Mouse (Mus musculus): Measurements from ENCODE around the gene Gm21958. TPM values are rescaled to one million over a fixed set of nuclear protein-coding genes. Genes with fewer than 3 reads are reported as not detected.
"Not testable (repeated sequence)": the region's sequence is repeated elsewhere in the genome, so short reads cannot be mapped to it uniquely, and the experiment has no call there.

The Gm21958 gene
- polyA plus RNA-seq, 1 experiment from 2014 or later: 0.88 TPM

GRCm38 (mm10) chr3:54727588-54727987 lies 13.4 kb upstream of the Gm21958 start:
- Histone ChIP-seq H3K4me1 (ENCODE audit: control insufficient read depth, insufficient read depth, low read length) (peaks cover 4% of the 10 kb centered on the region; the same call in 1 of the 2 replicates), H3K36me3 (ENCODE audit: control insufficient read depth, insufficient read depth, low read length) (peaks cover 36% of the 10 kb centered on the region), H3K9me3 (replicated peaks; ENCODE audit: control insufficient read depth, low read length) (no peaks in the 10 kb centered on the region), H3K4me2 (ENCODE audit: low read depth, low read length) (no peak overlapping the region), H3K27ac (ENCODE audit: low read length) (no peak overlapping the region), H3K9ac (ENCODE audit: low read length) (no peak overlapping the region), H3K4me3 (replicated peaks; ENCODE audit: low read length) (no peak overlapping the region), H3K27me3 (ENCODE audit: control insufficient read depth, insufficient read depth, low read length) (no peaks in the 10 kb centered on the region)
- ATAC-seq (ENCODE audit: insufficient read depth, low FRiP score): no peak
- 96% methylated on average over 2 of the region's 2 CpGs for WGBS

GRCm38 (mm10) chr3:54725344-54725743 lies 11.2 kb upstream of the Gm21958 start:
- H3K9ac ChIP-seq (ENCODE audit: low read length): no peak overlapping the region
- WGBS: 75% methylated on average over 2 of the region's 2 CpGs
- no peak for ATAC-seq (ENCODE audit: insufficient read depth, low FRiP score)
- no peak overlapping the region for H3K4me3 ChIP-seq (replicated peaks; ENCODE audit: low read length)
- no peaks in the 10 kb centered on the region for H3K4me1 ChIP-seq (ENCODE audit: control insufficient read depth, insufficient read depth, low read length)
- no peak overlapping the region for H3K4me2 ChIP-seq (ENCODE audit: low read depth, low read length)
- H3K9me3 ChIP-seq (replicated peaks; ENCODE audit: control insufficient read depth, low read length): no peaks in the 10 kb centered on the region
- H3K36me3 ChIP-seq (ENCODE audit: control insufficient read depth, insufficient read depth, low read length): peaks cover 39% of the 10 kb centered on the region
- no peak overlapping the region for H3K27ac ChIP-seq (ENCODE audit: low read length)
- no peaks in the 10 kb centered on the region for H3K27me3 ChIP-seq (ENCODE audit: control insufficient read depth, insufficient read depth, low read length)

GRCm38 (mm10) chr3:54723741-54724500 lies 9.8 kb upstream of the Gm21958 start:
- no peak for ATAC-seq (ENCODE audit: insufficient read depth, low FRiP score)
- H3K4me2 ChIP-seq (ENCODE audit: low read depth, low read length): no peak overlapping the region

GRCm38 (mm10) chr3:54718947-54719346 lies 4.8 kb upstream of the Gm21958 start:
- Histone ChIP-seq H3K27me3 (ENCODE audit: control insufficient read depth, insufficient read depth, low read length) (no peaks in the 10 kb centered on the region), H3K4me3 (replicated peaks; ENCODE audit: low read length) (no peak overlapping the region), H3K4me1 (ENCODE audit: control insufficient read depth, insufficient read depth, low read length) (no peaks in the 10 kb centered on the region), H3K4me2 (ENCODE audit: low read depth, low read length) (no peak overlapping the region), H3K36me3 (ENCODE audit: control insufficient read depth, insufficient read depth, low read length) (peaks cover 25% of the 10 kb centered on the region), H3K9ac (ENCODE audit: low read length) (no peak overlapping the region), H3K27ac (ENCODE audit: low read length) (no peak overlapping the region), H3K9me3 (replicated peaks; ENCODE audit: control insufficient read depth, low read length) (no peaks in the 10 kb centered on the region)
- 66% methylated on average over 3 of the region's 3 CpGs for WGBS
- ATAC-seq (ENCODE audit: insufficient read depth, low FRiP score): no peak

More at GRCm38 (mm10) chr3:54723741-54724500, 9.8 kb upstream of the Gm21958 start:
- Histone ChIP-seq H3K9ac (ENCODE audit: low read length) (no peak overlapping the region), H3K36me3 (ENCODE audit: control insufficient read depth, insufficient read depth, low read length) (peaks cover 28% of the 10 kb centered on the region), H3K4me3 (replicated peaks; ENCODE audit: low read length) (no peak overlapping the region), H3K9me3 (replicated peaks; ENCODE audit: control insufficient read depth, low read length) (no peaks in the 10 kb centered on the region), H3K4me1 (ENCODE audit: control insufficient read depth, insufficient read depth, low read length) (no peaks in the 10 kb centered on the region), H3K27ac (ENCODE audit: low read length) (no peak overlapping the region), H3K27me3 (ENCODE audit: control insufficient read depth, insufficient read depth, low read length) (no peaks in the 10 kb centered on the region)
- WGBS: 67% methylated on average over 10 of the region's 10 CpGs

GRCm38 (mm10) chr3:54717348-54717747 lies 3.2 kb upstream of the Gm21958 start:
- H3K4me1 ChIP-seq (ENCODE audit: control insufficient read depth, insufficient read depth, low read length): no peaks in the 10 kb centered on the region
- 85% methylated on average over 6 of the region's 6 CpGs for WGBS
- no peak overlapping the region for H3K4me2 ChIP-seq (ENCODE audit: low read depth, low read length)
- no peaks in the 10 kb centered on the region for H3K27me3 ChIP-seq (ENCODE audit: control insufficient read depth, insufficient read depth, low read length)
- no peak overlapping the region for H3K9ac ChIP-seq (ENCODE audit: low read length)
- H3K36me3 ChIP-seq (ENCODE audit: control insufficient read depth, insufficient read depth, low read length): peaks cover 28% of the 10 kb centered on the region
- H3K4me3 ChIP-seq (replicated peaks; ENCODE audit: low read length): no peak overlapping the region
- H3K9me3 ChIP-seq (replicated peaks; ENCODE audit: control insufficient read depth, low read length): no peaks in the 10 kb centered on the region
- no peak for ATAC-seq (ENCODE audit: insufficient read depth, low FRiP score)
- H3K27ac ChIP-seq (ENCODE audit: low read length): no peak overlapping the region

- Histone ChIP-seq H3K4me2 (ENCODE audit: low read depth, low read length) (no peak overlapping the region), H3K9me3 (replicated peaks; ENCODE audit: control insufficient read depth, low read length) (no peaks in the 10 kb centered on the region), H3K4me1 (ENCODE audit: control insufficient read depth, insufficient read depth, low read length) (no peaks in the 10 kb centered on the region), H3K27me3 (ENCODE audit: control insufficient read depth, insufficient read depth, low read length) (no peaks in the 10 kb centered on the region), H3K4me3 (replicated peaks; ENCODE audit: low read length) (no peak overlapping the region), H3K27ac (ENCODE audit: low read length) (no peak overlapping the region), H3K9ac (ENCODE audit: low read length) (no peak overlapping the region), H3K36me3 (ENCODE audit: control insufficient read depth, insufficient read depth, low read length) (peaks cover 28% of the 10 kb centered on the region)
- 94% methylated on average over 6 of the region's 6 CpGs for WGBS
- no peak for ATAC-seq (ENCODE audit: insufficient read depth, low FRiP score)
These were observed 1.3 kb upstream of the Gm21958 start for GRCm38 (mm10) chr3:54715461-54715860.

- WGBS: 83% methylated on average over 9 of the region's 9 CpGs
- peaks cover 35% of the 10 kb centered on the region for H3K36me3 ChIP-seq (ENCODE audit: control insufficient read depth, insufficient read depth, low read length)
- no peak for ATAC-seq (ENCODE audit: insufficient read depth, low FRiP score)
These were observed 5.2 kb downstream of the Gm21958 start for GRCm38 (mm10) chr3:54708972-54709371.

GRCm38 (mm10) chr3:54704106-54704505 lies 10.0 kb downstream of the Gm21958 start:
- peaks cover 19% of the 10 kb centered on the region for H3K36me3 ChIP-seq (ENCODE audit: control insufficient read depth, insufficient read depth, low read length)
- not testable (repeated sequence) for H3K4me3 ChIP-seq (replicated peaks; ENCODE audit: low read length); H3K27me3 ChIP-seq (ENCODE audit: control insufficient read depth, insufficient read depth, low read length); H3K9ac ChIP-seq (ENCODE audit: low read length); H3K4me1 ChIP-seq (ENCODE audit: control insufficient read depth, insufficient read depth, low read length); ATAC-seq (ENCODE audit: insufficient read depth, low FRiP score); H3K9me3 ChIP-seq (replicated peaks; ENCODE audit: control insufficient read depth, low read length); H3K4me2 ChIP-seq (ENCODE audit: low read depth, low read length); H3K27ac ChIP-seq (ENCODE audit: low read length)
- WGBS: 96% methylated on average over 8 of the region's 8 CpGs

More at GRCm38 (mm10) chr3:54708972-54709371, 5.2 kb downstream of the Gm21958 start:
- Histone ChIP-seq H3K27ac (ENCODE audit: low read length) (no peak overlapping the region), H3K9me3 (replicated peaks; ENCODE audit: control insufficient read depth, low read length) (no peaks in the 10 kb centered on the region), H3K9ac (ENCODE audit: low read length) (no peak overlapping the region), H3K4me3 (replicated peaks; ENCODE audit: low read length) (no peak overlapping the region), H3K27me3 (ENCODE audit: control insufficient read depth, insufficient read depth, low read length) (no peaks in the 10 kb centered on the region), H3K4me2 (ENCODE audit: low read depth, low read length) (no peak overlapping the region), H3K4me1 (ENCODE audit: control insufficient read depth, insufficient read depth, low read length) (no peaks in the 10 kb centered on the region)

- peaks cover 12% of the 10 kb centered on the region; the same call in 1 of the 2 replicates for H3K36me3 ChIP-seq (ENCODE audit: control insufficient read depth, insufficient read depth, low read length)
- H3K4me3 ChIP-seq (replicated peaks; ENCODE audit: low read length): no peak overlapping the region
- no peaks in the 10 kb centered on the region for H3K27me3 ChIP-seq (ENCODE audit: control insufficient read depth, insufficient read depth, low read length)
- H3K9me3 ChIP-seq (replicated peaks; ENCODE audit: control insufficient read depth, low read length): no peaks in the 10 kb centered on the region
- H3K4me1 ChIP-seq (ENCODE audit: control insufficient read depth, insufficient read depth, low read length): no peaks in the 10 kb centered on the region
- no peak for ATAC-seq (ENCODE audit: insufficient read depth, low FRiP score)
- no peak overlapping the region for H3K4me2 ChIP-seq (ENCODE audit: low read depth, low read length)
- H3K9ac ChIP-seq (ENCODE audit: low read length): no peak overlapping the region
- no peak overlapping the region for H3K27ac ChIP-seq (ENCODE audit: low read length)
- WGBS: 66% methylated on average over 5 of the region's 5 CpGs
These were observed 14.3 kb downstream of the Gm21958 start for GRCm38 (mm10) chr3:54699759-54700301.
